Comparison of ENCODE assay signal across 1 mouse cellular context in the genomic region with DNA sequence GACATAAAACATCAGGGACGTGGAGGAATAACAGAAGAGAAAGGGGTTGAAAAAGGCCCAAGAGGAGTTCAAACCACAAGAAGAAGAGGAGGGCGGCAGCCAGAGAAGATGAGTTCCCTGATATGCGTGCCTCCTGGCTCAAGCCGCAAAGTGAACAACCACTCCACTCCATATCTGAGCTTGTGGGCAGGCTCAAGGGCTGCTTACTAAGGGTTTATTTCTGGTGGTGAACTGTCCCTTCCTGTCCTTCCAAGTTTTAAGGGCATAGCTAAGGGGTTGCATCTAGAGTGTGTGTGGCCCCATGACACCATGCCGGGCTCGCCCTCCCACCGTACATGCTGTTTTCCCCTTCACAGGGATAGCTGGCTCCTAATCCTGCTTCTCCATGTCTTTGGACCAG.
TF ChIP-seq lines count a peak whose summit lies in the region.

No protein-coding gene starts in this region.

TF ChIP-seq in MEL, 35 proteins besides CTCF, POLR2A, EP300 and RAD21 (continued from another document):
- TF ChIP-seq MAFK (IDR thresholded peaks at IDR 0.05; ENCODE audit: borderline replicate concordance, low read depth, low read length), result no peak
- TF ChIP-seq ETS1 (IDR thresholded peaks at IDR 0.05; ENCODE audit: low read depth, low read length), result no peak
- TF ChIP-seq TBP (IDR thresholded peaks at IDR 0.05; ENCODE audit: low read depth, low read length), result no peak
- TF ChIP-seq MAZ (IDR thresholded peaks at IDR 0.05; ENCODE audit: low read depth, low read length), result no peak
- no peak for TF ChIP-seq ZNF384 (IDR thresholded peaks at IDR 0.05; ENCODE audit: low read depth, low read length)
- TF ChIP-seq MXI1 (IDR thresholded peaks at IDR 0.05; ENCODE audit: low read depth, low read length), result no peak
- TF ChIP-seq USF2 (IDR thresholded peaks at IDR 0.05; ENCODE audit: borderline replicate concordance in 1 of 2, insufficient read depth in 1 of 2, low read depth in 1 of 2, low read length in 2 of 2), result no peak
- TF ChIP-seq MYC (IDR thresholded peaks at IDR 0.05; ENCODE audit: low read depth, low read length), result no peak
- TF ChIP-seq MAX (IDR thresholded peaks at IDR 0.05; ENCODE audit: low read length), result no peak
- TF ChIP-seq NRF1 (IDR thresholded peaks at IDR 0.05; ENCODE audit: insufficient read depth, low read depth, low read length, poor library complexity, severe bottlenecking), result no peak
- no peak for TF ChIP-seq RCOR1 (IDR thresholded peaks at IDR 0.05; ENCODE audit: low read depth, low read length)
- no peak for TF ChIP-seq BHLHE40 (IDR thresholded peaks at IDR 0.05; ENCODE audit: borderline replicate concordance, low read depth, low read length)
- no peak for TF ChIP-seq UBTF (IDR thresholded peaks at IDR 0.05; ENCODE audit: borderline replicate concordance, insufficient read depth, low read depth, low read length)
TF ChIP-seq in MEL: peak in this region for 0.
